Mouse (Mus musculus): Measurements from ENCODE around the gene Arhgap25.

DNA sequence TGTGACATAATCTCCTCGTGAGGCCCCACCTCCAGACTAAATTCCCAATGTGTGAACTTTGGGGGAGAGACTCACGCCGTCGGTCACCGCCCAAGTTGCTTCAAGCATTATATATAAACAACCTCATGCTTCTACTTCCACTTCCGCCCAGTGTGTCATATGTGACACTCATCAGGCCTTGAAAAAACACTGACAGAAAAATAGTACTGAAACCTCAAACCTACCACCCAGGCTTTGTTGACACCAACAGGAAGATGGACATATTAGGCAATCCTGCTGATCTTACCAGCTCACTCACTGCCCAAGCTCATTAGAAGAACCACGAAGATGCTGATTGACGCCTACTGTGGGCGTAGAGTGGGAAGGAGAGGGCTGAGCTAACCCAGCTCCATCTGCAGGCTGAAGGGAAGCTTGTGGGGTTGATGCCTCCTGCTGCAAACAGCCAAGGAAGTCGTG, 30.2 kb downstream of the Arhgap25 start:
- TF ChIP-seq CTCF (IDR thresholded peaks at IDR 0.05; ENCODE audit: borderline replicate concordance, insufficient read depth, low read length) (no peak), POLR2A (IDR thresholded peaks at IDR 0.05; ENCODE audit: low read depth, low read length) (no peak)

Measured in embryonic fibroblast, embryonic 13.5 days (primary cell).